Mouse (Mus musculus) ES-E14 (cell line): ENCODE results near the gene Exoc4.

Experiments used
- CHD2 ChIP-seq: IDR thresholded peaks from 2 replicates; pipeline ENCODE4 v1.6.1; 2014; ENCODE audit warnings: mild to moderate bottlenecking, low read depth, low read length, inconsistent platforms
- ZNF384 ChIP-seq: IDR thresholded peaks from 2 replicates; pipeline ENCODE4 v1.6.1; 2012; ENCODE audit warnings: low read depth, low read length, inconsistent platforms

DNA sequence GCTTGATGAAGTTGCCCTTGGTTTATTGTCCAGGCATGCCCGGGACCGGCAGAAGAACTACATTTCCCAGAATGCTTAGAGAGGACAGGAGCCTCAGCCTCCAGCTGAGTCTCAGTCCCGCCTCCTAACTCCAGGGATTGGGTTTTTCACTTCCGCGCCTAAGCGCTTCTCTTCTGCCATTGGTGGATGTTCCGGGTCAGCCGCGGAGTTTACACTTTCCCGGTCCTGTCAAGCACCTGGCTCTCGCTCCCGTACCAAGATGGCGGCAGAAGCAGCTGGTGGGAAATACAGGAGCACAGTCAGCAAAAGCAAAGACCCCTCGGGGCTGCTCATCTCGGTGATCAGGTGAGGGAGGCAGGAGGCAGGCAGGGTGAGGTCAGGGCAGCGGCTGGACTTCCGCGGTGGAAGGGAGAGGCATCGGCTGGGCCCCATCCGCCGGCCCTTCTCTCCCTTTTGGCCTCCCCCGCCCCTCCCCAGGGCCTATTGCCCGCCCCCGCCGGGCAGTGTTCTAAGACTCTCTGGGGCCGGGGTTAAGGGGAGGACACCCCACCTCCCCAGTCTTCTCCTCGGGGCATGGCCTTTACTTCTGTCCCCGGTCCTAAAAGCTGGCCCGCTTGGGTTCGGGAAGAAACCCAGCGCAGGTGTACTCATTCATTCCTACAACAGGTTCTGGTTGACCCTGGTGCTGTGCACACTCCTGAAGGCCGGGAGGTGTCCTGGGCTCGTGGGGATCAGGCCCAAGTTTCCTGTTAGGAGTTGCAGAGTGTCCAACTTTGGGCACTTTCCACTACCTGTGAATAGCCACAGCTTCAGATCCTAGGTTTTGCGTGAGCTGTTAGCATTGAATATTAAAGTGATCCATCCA, at the start of gene Exoc4:
- TF ChIP-seq CHD2 (peak; percentile 62; the same call in 1 of the 2 replicates), ZNF384 (no peak)
